Mouse (Mus musculus) liver, adult 2 months (tissue): ENCODE data around the gene Lin37.

Experiments used
- CTCF ChIP-seq: fragments of 200-500 bp; IDR thresholded peaks from 2 replicates; pipeline ENCODE4 v1.5.1; 2011; ENCODE audit warnings: low read depth, low read length, control low read depth
- POLR2A ChIP-seq: fragments of 200-500 bp; IDR thresholded peaks from 2 replicates; pipeline ENCODE4 v1.6.1; 2011; ENCODE audit warnings: low read length, control low read depth; ENCODE audit not compliant: insufficient read depth; ENCODE audit errors: extremely low read depth

DNA sequence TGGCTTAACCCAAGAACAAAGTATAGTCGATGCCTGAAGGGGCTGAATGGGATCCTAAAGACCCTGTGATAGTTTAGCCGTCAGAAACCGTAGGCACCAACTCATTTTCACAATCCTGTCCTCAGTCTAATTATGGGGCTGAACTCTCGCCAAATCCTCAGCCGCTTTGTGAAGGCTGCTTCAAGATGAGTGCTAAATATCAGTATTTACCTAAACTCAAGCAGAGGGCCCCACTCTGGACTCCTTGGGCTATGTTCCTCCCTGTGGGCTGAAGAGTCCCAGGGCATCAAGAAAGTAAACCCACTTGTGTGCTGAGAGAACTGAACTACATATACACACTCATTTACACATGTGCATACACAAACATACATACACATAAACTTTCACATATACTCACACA, 37.2 kb upstream of the Lin37 start:
- TF ChIP-seq POLR2A: no peak
- TF ChIP-seq CTCF: no peak
